Mouse (Mus musculus): Measurements from ENCODE around the gene Resp18.

- TF ChIP-seq CTCF (IDR thresholded peaks at IDR 0.05; ENCODE audit: insufficient read depth, low read length), result no peak
- TF ChIP-seq POLR2A (IDR thresholded peaks at IDR 0.05; ENCODE audit: borderline replicate concordance, extremely low read depth, low read depth, low read length), result no peak
Measured at GRCm38 (mm10) chr1:75231224-75231623, 47.0 kb downstream of the Resp18 start.
